Mouse (Mus musculus) layer of hippocampus, adult 8-10 months (tissue): Measurements from ENCODE around the gene Grid2. TPM values are rescaled to one million over a fixed set of nuclear protein-coding genes. Genes with fewer than 3 reads are reported as not detected.
"Not testable (repeated sequence)": the region's sequence is repeated elsewhere in the genome, so short reads cannot be mapped to it uniquely, and the experiment has no call there.

Experiments
- DNase-seq, 2 experiments: peaks; one replicate each; pipeline ENCODE4 v3.0.0; 2022; ENCODE audit warnings: low spot score in 2 of 2
- total RNA-seq, 4 experiments: library from RNA; stranded (reverse); gene quantifications; 2 replicates each; pipeline ENCODE4 v1.2.4; 2022

The Grid2 gene
- total RNA-seq = 10 to 100 TPM; 13.2 to 17.8 (median 16.2) TPM

DNA sequence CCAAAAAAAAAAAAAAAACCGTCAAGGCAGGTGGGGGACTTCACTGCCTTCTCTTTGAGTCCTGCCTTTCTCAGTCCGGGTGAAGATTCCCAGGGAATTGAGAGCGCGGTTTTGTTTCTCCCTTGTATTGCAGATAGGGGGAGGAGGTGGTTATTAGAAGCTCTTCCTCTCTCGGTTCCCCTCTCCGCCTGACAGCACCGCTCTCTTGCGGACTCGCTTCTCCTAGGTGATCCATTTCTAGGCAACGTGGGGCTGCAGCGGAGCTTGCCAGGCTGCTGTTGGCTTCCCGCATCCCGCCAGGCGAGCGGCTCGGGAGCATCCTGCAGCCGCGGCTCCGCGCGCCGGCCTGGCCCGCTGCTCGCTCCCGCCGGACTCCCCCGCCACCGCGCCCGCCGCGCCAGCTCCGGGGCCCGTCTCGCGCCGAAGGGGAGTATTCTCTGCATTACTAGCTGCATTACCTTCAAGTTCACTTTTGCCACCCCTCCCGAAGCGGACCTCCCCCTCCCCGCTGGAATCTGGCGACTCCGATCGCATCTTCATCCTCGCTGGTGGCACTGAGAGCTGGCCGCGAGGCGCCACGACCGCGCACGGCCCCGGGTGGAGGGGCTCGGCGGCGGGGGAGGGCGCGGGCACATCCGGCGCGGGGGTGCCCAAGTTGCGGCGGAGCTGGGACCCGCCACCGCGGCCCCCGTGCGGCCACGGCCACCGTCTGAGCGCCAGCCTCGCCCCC lies at the start of gene Grid2:
Gene Grid2 (plus strand): TSS at position 51 of the 730 bp plus-strand sequence.
- DNase-seq = peak; percentile 51 to 62

- DNase-seq = no peak
These were observed 4.9 kb upstream of the Grid2 start for GRCm38 (mm10) chr6:63250738-63251137.

DNA sequence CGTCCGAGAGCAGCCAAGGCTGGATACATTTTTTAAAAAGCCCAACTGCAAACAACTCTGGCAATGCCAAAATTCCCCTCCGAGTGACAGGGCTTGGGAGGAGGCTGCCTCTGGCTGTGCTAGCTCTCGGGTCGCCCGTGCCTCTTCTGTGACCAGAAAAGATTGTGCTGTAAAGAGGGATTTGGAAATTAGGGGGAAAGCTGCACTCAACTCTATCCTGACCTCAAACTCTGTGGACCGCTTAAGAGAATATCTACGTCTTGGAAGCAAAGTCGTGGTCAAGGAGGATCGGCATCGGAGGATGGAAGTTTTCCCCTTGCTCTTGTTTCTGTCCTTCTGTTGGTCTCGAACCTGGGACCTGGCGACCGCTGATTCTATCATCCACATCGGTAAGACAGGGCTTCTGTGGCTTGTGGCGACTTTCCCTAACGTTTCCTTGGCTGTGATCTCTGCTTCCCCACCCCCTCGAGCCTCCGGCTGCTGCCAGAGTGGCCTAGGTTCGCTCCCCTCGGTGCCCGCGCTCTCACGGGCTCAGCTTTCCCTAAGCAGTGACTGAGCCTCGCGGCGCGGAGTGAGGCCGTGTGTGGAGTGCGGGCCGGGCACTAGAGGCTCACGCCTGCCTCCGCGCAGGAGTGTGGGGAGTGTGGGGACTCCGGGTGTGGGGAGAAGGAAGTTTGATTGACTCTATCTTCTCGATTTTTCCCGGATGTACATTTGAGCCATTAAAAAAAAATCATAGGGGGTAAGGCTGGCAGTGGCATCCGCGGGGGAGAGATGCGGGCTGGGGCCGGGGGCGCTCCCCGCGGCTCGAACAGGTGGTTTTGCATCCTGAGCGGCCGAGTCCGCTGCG lies 1.1 kb downstream of the Grid2 start:
- peak; percentile 19 to 54 for DNase-seq

DNA sequence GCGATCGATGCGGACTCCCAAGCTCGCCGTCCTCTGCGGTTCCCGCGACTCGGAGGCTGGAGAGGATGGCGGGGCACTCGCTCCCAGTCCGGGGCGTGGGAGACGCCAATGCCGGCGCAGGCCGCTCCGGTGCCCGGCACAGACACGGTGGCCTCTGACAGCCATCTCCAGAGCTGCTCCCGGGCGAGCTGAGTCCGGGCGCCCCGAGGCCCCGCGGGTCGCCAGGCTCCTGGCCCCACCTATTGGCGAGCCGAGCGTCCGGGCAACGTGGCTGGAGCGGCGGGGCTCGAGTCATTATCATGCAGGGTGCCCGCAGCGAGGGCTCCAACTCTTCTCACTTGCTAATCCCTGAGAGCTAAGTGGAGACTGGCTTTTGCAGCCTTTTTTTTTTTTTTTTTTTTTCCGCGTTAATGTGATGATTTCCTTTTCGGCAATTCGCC lies 1.8 kb downstream of the Grid2 start:
- peak; percentile 38 to 68 for DNase-seq

DNA sequence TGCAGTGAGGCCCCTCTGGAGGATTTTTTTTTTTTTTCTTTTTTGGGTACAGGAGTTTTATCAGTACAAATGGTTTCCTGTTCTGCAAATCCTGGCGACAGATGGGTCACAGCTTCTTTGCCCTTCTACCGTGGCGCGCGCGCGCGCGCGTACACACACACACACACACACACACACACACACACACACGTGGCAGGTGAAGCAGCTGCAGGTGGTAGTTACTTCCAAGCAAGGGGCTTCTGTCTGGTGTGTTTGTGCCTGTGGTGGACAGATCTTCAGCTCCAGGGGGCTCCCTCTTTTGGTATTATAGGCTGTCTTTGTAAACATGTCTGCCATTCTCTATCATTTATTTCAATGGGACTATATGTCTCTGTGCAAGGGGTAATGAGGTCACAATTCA lies 2.2 kb downstream of the Grid2 start:
- peak in 1 of 2 experiments; percentile 5 for DNase-seq

DNA sequence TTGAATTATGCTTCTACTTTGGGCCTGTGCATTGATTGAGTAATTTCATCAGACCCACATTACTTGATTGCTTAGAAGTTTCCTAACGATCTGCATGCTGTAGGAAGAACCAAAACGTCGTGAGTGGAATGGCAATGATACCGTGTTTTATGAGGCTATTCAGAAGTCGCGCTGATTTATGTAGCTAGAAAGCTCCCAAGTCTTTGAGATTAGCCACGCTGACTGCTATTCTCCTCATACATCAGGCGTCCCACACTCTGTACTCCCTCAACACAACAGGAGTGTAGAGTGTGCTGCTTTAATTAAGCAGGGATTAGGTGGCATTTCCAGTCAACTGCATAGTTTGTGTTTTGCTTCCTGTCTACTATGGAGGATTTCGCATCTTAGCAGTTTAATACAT lies 4.1 kb downstream of the Grid2 start:
- no peak for DNase-seq

DNA sequence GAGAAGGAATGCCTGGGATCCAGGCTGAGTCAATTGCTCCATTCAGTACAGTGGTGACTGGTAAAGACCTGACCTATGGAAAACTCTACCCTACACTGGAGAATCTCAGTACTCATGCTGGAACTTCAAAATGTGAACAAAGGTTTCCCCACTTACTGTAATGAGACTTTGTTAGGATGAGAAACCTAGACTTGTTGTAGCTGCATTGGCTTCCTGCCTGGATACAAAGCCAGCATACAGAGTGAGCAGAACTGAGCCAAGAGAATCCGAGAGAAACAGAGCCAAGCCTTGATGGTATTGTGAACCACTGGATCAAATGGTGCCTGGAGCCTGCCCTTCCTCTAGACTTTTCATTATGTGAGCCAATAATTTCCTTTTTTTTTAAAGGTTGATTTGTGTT lies 28.7 kb downstream of the Grid2 start:
- DNase-seq = peak; percentile 19 to 21

GRCm38 (mm10) chr6:63342438-63343004 lies 86.8 kb downstream of the Grid2 start:
- DNase-seq = no peak

DNA sequence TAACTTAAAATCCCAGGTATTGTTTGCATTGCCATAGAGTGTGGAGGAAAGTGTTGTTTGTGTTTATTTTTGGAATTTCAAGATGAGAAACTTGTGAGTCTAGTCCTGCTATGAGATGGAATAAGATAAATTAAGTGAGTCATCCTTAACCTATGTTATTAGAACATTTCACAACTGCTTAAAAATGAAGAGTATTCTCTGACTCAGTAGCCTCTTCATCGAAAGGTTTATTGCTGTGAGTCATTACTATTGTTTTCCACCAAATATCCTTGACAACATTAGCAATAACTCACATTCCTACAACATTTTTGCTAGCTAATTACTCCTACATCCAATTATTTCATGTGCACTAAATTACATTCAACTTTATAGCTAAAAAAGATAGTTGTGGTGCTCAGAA lies 91.3 kb downstream of the Grid2 start:
- no peak for DNase-seq

DNA sequence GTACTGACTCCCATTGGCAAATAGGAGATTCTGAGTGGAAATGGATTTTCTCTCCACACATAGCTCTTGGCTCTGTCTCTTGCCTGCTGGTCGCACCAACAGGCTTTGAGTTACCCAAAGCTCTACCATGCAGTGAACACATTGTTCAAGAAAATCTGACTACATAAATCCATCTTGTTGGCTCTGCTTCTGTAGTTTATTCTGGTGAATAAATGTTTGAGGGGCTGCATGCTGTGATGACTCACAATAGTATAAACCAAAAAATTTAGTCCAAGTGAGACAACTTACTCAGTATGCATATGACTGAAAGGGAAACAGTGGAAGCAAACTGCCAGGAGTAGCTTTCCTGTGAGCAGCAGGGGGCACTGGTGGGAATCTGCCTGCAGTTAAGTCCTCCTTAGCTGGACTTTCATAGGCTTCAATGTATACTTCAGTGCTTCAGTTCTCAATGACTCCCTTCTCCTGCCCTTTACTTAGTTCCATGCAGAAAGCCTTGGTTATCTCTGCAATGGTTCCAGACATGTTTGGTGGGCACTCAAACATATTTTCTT lies 125.5 kb downstream of the Grid2 start:
- DNase-seq = no peak

- no peak for DNase-seq
These were observed 146.0 kb downstream of the Grid2 start for GRCm38 (mm10) chr6:63401698-63402097.

- DNase-seq = no peak
These were observed 161.9 kb downstream of the Grid2 start for GRCm38 (mm10) chr6:63417534-63417933.

DNA sequence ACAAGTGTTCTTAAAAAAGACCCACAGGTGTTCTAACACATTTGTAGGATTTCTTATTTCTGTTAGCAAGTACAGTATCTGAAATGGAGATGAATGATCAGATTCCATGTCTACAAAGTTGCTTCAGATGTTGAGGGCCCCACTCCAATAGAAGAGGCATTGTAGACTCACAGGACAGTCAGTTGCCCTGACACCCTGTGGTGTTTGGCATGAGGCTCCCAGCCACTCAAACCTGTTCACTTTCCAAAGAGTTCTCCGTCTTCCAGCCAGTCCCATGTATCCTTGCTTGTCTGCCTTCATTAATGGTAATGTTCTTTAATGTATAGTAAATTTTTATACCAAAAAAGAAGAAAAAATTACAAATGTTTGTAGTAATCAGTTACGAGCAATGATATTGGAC lies 177.1 kb downstream of the Grid2 start:
- no peak for DNase-seq

- DNase-seq = no peak
These were observed 192.5 kb downstream of the Grid2 start for GRCm38 (mm10) chr6:63448175-63448574.

DNA sequence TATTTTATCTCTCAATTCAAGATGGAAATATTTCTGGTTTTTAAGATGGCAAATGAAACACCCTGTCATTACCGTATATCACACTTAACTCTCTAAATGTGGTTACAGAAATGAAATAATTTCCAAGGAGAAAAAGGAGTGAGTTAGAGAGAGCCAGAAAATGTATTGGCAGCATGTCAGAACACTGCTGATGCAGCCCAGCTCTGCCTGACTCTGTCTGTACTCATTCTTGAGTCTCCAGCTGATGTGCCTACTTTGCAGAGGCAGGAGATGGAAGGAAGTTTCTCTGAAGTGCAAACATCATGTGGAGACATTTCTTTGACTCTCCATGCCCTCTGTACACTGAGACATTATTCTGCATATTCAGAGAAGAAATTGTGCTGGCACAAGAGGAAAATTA lies 226.5 kb downstream of the Grid2 start:
- no peak for DNase-seq

- no peak for DNase-seq
These were observed 259.3 kb downstream of the Grid2 start for GRCm38 (mm10) chr6:63515016-63515415.

DNA sequence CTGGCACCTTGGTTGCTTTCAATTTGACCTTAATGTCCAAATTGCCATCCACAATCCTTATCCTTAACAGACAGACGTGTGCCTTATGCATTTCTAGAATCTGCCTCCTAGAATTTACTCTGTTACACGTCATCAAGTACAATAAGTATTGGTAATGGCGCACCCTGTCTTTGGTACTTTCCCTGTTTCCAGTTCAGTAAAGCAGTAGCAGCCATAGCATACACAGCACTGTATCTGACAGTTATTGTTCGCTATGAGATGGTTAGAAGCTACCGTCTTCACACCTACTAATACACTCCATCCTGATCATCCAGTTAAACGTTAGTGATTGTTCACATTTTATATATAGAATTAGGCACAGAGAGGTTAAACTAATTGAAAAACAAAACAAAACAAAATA lies 260.3 kb downstream of the Grid2 start:
- DNase-seq = no peak

GRCm38 (mm10) chr6:63531751-63532150 lies 276.1 kb downstream of the Grid2 start:
- DNase-seq = peak in 1 of 2 experiments; percentile 4

DNA sequence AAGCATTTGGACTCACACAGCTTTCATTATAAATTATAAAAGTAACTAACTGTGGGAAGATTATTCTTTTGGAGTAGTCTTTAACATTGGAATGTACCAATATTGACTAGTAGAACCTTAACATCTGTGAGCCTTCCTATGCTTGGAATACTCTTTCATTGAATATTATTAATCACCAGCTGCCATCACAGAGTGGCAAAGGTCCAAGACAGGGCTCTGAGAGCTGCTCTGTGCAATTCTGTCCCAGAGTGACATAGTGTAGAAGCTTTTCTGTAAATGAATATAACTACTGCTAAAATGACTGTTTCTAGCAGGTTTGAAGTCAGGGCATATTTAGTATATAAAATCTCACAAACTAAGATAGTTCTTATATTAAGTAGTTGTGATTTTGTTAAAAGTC lies 277.2 kb downstream of the Grid2 start:
- no peak for DNase-seq

GRCm38 (mm10) chr6:63547741-63548140 lies 292.1 kb downstream of the Grid2 start:
- no peak for DNase-seq

DNA sequence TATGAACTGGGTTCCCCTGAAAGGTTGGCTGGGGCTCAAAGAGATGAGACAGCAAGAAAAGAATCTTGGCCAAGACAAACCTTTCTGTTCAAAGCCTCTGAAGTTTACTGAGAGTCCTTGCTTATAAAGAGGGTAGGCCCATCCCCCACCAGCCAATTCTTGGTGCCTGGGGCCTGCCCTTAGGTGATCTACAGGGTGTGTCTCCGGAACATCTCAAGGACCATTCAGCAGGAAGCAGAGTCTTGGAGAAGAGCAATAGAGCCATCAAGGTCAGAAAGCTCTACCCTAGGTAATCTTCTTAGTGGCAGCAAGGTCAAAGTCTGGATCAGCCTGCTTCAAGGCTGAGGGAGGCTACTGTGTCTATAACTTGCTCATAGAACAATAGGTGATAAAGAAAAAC lies 313.1 kb downstream of the Grid2 start:
- DNase-seq = not testable (repeated sequence)

GRCm38 (mm10) chr6:63590681-63591080 lies 335.0 kb downstream of the Grid2 start:
- DNase-seq = no peak
